ENCODE assay signal across 9 mouse cellular contexts in genomic region chr1:191292348-191292747, GRCm38 (mm10). TPM values are rescaled to one million over a fixed set of nuclear protein-coding genes. Genes with fewer than 3 reads are reported as not detected.
DNase-seq lines count a peak whose midpoint lies in the region; ATAC-seq and TF ChIP-seq lines count a peak whose summit lies in the region.
"Had no signal": no experiment of that assay in that cellular context is flagged by ENCODE, and none has a peak within 500 bp of the region (broad histone marks: within the 10 kb centered on the region; RNA-seq: fewer than 3 reads in every experiment).

No protein-coding gene starts in this region.

- no peak overlapping the region for H3K4me2 ChIP-seq in hindbrain, embryonic 16.5 days (ENCODE audit: low read length)
- no peak overlapping the region for H3K4me2 ChIP-seq in hindbrain, embryonic 12.5 days (replicated peaks)
- H3K4me2 ChIP-seq in myocyte (ENCODE audit: low read depth) = peak overlapping the region; percentile 56
- H3K4me2 ChIP-seq in liver, embryonic 12.5 days = no peak overlapping the region
- H3K4me2 ChIP-seq in forebrain, embryonic 15.5 days (replicated peaks) = no peak overlapping the region
- H3K4me2 ChIP-seq: lung, embryonic 14.5 days had no signal

- no peaks in the 10 kb centered on the region for H3K27me3 ChIP-seq in hindbrain, embryonic 16.5 days (replicated peaks; ENCODE audit: control insufficient read depth, insufficient read depth, low read length)
- H3K27me3 ChIP-seq in hindbrain, embryonic 12.5 days = no peaks in the 10 kb centered on the region
- H3K27me3 ChIP-seq in myocyte (ENCODE audit: control insufficient read depth, insufficient read depth, insufficient read length) = no peaks in the 10 kb centered on the region
- H3K27me3 ChIP-seq in liver, embryonic 12.5 days (replicated peaks) = peaks cover 7% of the 10 kb centered on the region; the same call in 1 of the 2 replicates
- no peaks in the 10 kb centered on the region for H3K27me3 ChIP-seq in forebrain, embryonic 15.5 days

- no peak for TF ChIP-seq CTCF in layer of hippocampus, adult 2 months (conservative IDR thresholded peaks at IDR 0.05)

- no peaks in the 10 kb centered on the region for H3K4me1 ChIP-seq in hindbrain, embryonic 16.5 days (ENCODE audit: control insufficient read depth, insufficient read depth, low read depth, low read length)
- no peaks in the 10 kb centered on the region for H3K4me1 ChIP-seq in hindbrain, embryonic 12.5 days
- H3K4me1 ChIP-seq in liver, embryonic 12.5 days = no peaks in the 10 kb centered on the region
- no peaks in the 10 kb centered on the region for H3K4me1 ChIP-seq in forebrain, embryonic 15.5 days

- no peaks in the 10 kb centered on the region for H3K79me2 ChIP-seq in myocyte (ENCODE audit: control insufficient read depth, insufficient read depth)

- 50% methylated on average over 5 of the region's 5 CpGs for WGBS in hindbrain, embryonic 16.5 days
- WGBS in hindbrain, embryonic 12.5 days = 69% methylated on average over 5 of the region's 5 CpGs
- WGBS in liver, embryonic 12.5 days (ENCODE audit: insufficient replicate concordance) = 61% methylated on average over 5 of the region's 5 CpGs
- 75% methylated on average over 5 of the region's 5 CpGs for WGBS in forebrain, embryonic 15.5 days

- H3K4me3 ChIP-seq in hindbrain, embryonic 16.5 days (ENCODE audit: low read length) = no peak overlapping the region
- H3K4me3 ChIP-seq in hindbrain, embryonic 12.5 days = no peak overlapping the region
- H3K4me3 ChIP-seq in layer of hippocampus, adult 2 months = no peak overlapping the region
- no peak overlapping the region for H3K4me3 ChIP-seq in myocyte
- H3K4me3 ChIP-seq in liver, embryonic 12.5 days = no peak overlapping the region
- no peak overlapping the region for H3K4me3 ChIP-seq in forebrain, embryonic 15.5 days

- no peak overlapping the region for H3ac ChIP-seq in myocyte (ENCODE audit: control insufficient read depth, insufficient read length)

- H3K9ac ChIP-seq in hindbrain, embryonic 16.5 days (ENCODE audit: low read depth, low read length) = no peak overlapping the region
- no peak overlapping the region for H3K9ac ChIP-seq in hindbrain, embryonic 12.5 days
- H3K9ac ChIP-seq in liver, embryonic 12.5 days = no peak overlapping the region
- no peak overlapping the region for H3K9ac ChIP-seq in forebrain, embryonic 15.5 days (replicated peaks)
- H3K9ac ChIP-seq: lung, embryonic 14.5 days had no signal

- TF ChIP-seq POLR2A in myocyte (IDR thresholded peaks at IDR 0.05; ENCODE audit: insufficient read length, low read depth) = no peak

- DNase-seq in adrenal gland, adult 18-20 months (ENCODE audit: low spot score in 2 of 2) = peak; percentile 58 to 70
- DNase-seq in layer of hippocampus, adult 2 months (ENCODE audit: low spot score in 2 of 2) = peak; percentile 41 to 50
- DNase-seq: lung, embryonic 14.5 days had no signal

- ATAC-seq in hindbrain, embryonic 16.5 days = peak; percentile 84
- no peak for ATAC-seq in hindbrain, embryonic 12.5 days (ENCODE audit: low FRiP score)
- peak; percentile 85 for ATAC-seq in frontal cortex, adult (ENCODE audit: low TSS enrichment)
- no peak for ATAC-seq in liver, embryonic 12.5 days
- ATAC-seq in forebrain, embryonic 15.5 days (replicated peaks) = no peak

- H3K36me3 ChIP-seq in hindbrain, embryonic 16.5 days (ENCODE audit: control insufficient read depth, insufficient read depth, low read length) = no peaks in the 10 kb centered on the region
- no peaks in the 10 kb centered on the region for H3K36me3 ChIP-seq in hindbrain, embryonic 12.5 days
- no peaks in the 10 kb centered on the region for H3K36me3 ChIP-seq in myocyte (ENCODE audit: control insufficient read depth, insufficient read depth)
- H3K36me3 ChIP-seq in liver, embryonic 12.5 days = no peaks in the 10 kb centered on the region
- no peaks in the 10 kb centered on the region for H3K36me3 ChIP-seq in forebrain, embryonic 15.5 days

- no peak overlapping the region for H3K27ac ChIP-seq in hindbrain, embryonic 16.5 days (ENCODE audit: low read depth, low read length)
- H3K27ac ChIP-seq in hindbrain, embryonic 12.5 days = no peak overlapping the region
- H3K27ac ChIP-seq in layer of hippocampus, adult 2 months = peak overlapping the region; percentile 51; the same call in 1 of the 2 replicates
- no peak overlapping the region for H3K27ac ChIP-seq in liver, embryonic 12.5 days
- H3K27ac ChIP-seq in forebrain, embryonic 15.5 days (replicated peaks) = no peak overlapping the region

- H3K9me3 ChIP-seq in hindbrain, embryonic 16.5 days (ENCODE audit: control insufficient read depth, low read length) = no peaks in the 10 kb centered on the region
- H3K9me3 ChIP-seq in hindbrain, embryonic 12.5 days (replicated peaks) = no peaks in the 10 kb centered on the region
- H3K9me3 ChIP-seq in liver, embryonic 12.5 days (replicated peaks) = no peaks in the 10 kb centered on the region
- H3K9me3 ChIP-seq in forebrain, embryonic 15.5 days = no peaks in the 10 kb centered on the region

TF ChIP-seq in myocyte, 11 proteins besides CTCF, POLR2A, EP300 and RAD21:
- TF ChIP-seq MAX (IDR thresholded peaks at IDR 0.05; ENCODE audit: low read depth) (peak; percentile 57), REST (IDR thresholded peaks at IDR 0.05; ENCODE audit: insufficient read depth, insufficient read length) (no peak), USF1 (IDR thresholded peaks at IDR 0.05; ENCODE audit: low read depth) (peak; percentile 97), MYOG (IDR thresholded peaks at IDR 0.05; ENCODE audit: control insufficient read depth in 1 of 3, insufficient read depth in 1 of 3, insufficient read length in 2 of 3, low read depth in 2 of 3) (peak in 1 of 3 experiments; percentile 67), SRF (IDR thresholded peaks at IDR 0.05; ENCODE audit: control insufficient read depth, insufficient read length, low read depth) (no peak), CEBPB (IDR thresholded peaks at IDR 0.05; ENCODE audit: insufficient read depth, poor library complexity, severe bottlenecking) (0 out of 2 replicates have a peak, but pooled peaks have one; percentile 33), E2F4 (IDR thresholded peaks at IDR 0.05; ENCODE audit: insufficient read depth) (no peak), POLR2AphosphoS2 (IDR thresholded peaks at IDR 0.05; ENCODE audit: insufficient read length, low read depth) (no peak), TCF12 (IDR thresholded peaks at IDR 0.05; ENCODE audit: insufficient read depth, poor library complexity, severe bottlenecking) (peak; percentile 4), MYOD1 (IDR thresholded peaks at IDR 0.05; ENCODE audit: control insufficient read depth in 1 of 3, insufficient read length in 2 of 3, low read depth in 2 of 3) (peak in 1 of 3 experiments; percentile 48)
TF ChIP-seq in myocyte: peak in this region for 6.

RNA-seq across cellular contexts. Expression of gene Nenf, which starts 25.6 kb away (rescaled TPM):
- polyA plus RNA-seq in hindbrain, embryonic 16.5 days (2015; fragmentation: Nextera tagmentation; extraction: Ambion mirVana) = 141 and 149 TPM in 2 replicates
- polyA plus RNA-seq in hindbrain, embryonic 12.5 days (2016; fragmentation: Nextera tagmentation; extraction: Ambion mirVana) = 81.0 and 87.3 TPM in 2 replicates
- total RNA-seq in adrenal gland, adult 18-20 months (2021) = 10 to 100 TPM; 90.4 to 91.1 TPM
- 10 to 100 TPM; 61.5 to 70.8 TPM for total RNA-seq in layer of hippocampus, adult 2 months (2021)
- 143 TPM for polyA plus RNA-seq in myocyte (2012; fragmentation: generic; extraction: Trizol)
- polyA plus RNA-seq in liver, embryonic 12.5 days (2016; fragmentation: Nextera tagmentation; extraction: Ambion mirVana) = 37.1 and 39.7 TPM in 2 replicates
- 100 and 106 TPM in 2 replicates for polyA plus RNA-seq in forebrain, embryonic 15.5 days (2015; fragmentation: Nextera tagmentation; extraction: Ambion mirVana)

RNA-seq across cellular contexts. Expression of gene Tmem206, which starts 33.4 kb away (rescaled TPM):
- polyA plus RNA-seq in hindbrain, embryonic 16.5 days (2015; fragmentation: Nextera tagmentation; extraction: Ambion mirVana) = 33.1 and 35.1 TPM in 2 replicates
- 34.2 and 35.1 TPM in 2 replicates for polyA plus RNA-seq in hindbrain, embryonic 12.5 days (2016; fragmentation: Nextera tagmentation; extraction: Ambion mirVana)
- 1 to 10 TPM; 4.7 to 5.7 TPM for total RNA-seq in adrenal gland, adult 18-20 months (2021)
- 1 to 10 TPM; 8.0 to 8.7 TPM for total RNA-seq in layer of hippocampus, adult 2 months (2021)
- 12.1 TPM for polyA plus RNA-seq in myocyte (2012; fragmentation: generic; extraction: Trizol)
- polyA plus RNA-seq in liver, embryonic 12.5 days (2016; fragmentation: Nextera tagmentation; extraction: Ambion mirVana) = 9.8 and 10.5 TPM in 2 replicates
- 53.1 and 54.0 TPM in 2 replicates for polyA plus RNA-seq in forebrain, embryonic 15.5 days (2015; fragmentation: Nextera tagmentation; extraction: Ambion mirVana)

Comparison
In these comparisons a context has a peak if more than half of its experiments do, and no peak if none do; other contexts are left out.
1. ATAC-seq: peak in hindbrain, embryonic 16.5 days (single experiment) and frontal cortex, adult (single experiment); none in hindbrain, embryonic 12.5 days (single experiment), liver, embryonic 12.5 days (single experiment) and forebrain, embryonic 15.5 days (single experiment).